Mouse (Mus musculus): Measurements from ENCODE around the gene Hoxd13. TPM values are rescaled to one million over a fixed set of nuclear protein-coding genes. Genes with fewer than 3 reads are reported as not detected.

The Hoxd13 gene
- polyA plus RNA-seq, 1 experiment from 2014 or later: not detected

DNA sequence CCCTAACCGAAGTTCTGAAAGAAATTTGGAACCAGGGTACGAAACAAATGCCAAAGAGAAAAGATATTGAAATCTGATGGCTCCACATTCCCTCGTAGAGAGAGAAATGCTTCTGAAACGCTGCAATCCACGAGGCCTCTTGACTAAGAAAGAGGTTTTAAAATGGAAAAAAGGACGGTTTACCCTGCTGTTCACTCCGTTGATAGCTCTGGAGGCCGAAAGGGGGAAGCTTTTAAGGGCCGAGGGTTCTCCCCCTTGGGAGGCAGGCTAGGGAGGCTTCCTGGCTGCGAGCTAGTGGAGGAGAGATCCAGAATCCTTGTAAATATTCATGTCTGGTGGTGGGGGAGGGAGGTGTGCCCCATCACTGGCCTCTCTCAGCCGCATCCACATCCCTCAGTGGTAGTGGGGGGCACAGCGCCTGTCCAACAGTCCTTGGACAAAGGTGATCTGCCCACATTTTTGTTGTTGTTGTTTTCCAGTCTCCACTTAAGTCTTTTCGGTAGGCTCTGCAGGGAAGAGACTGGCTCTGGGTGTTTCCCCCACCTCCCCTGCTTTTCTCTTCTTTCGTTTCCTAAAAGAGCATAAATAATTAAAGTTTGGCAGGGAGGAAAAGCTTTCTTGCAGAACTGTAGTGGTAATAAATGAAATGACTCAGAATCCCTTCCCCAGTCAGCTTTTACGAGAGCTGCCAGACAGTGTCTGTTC, 10.9 kb downstream of the Hoxd13 start, which contains the start of gene Hoxd11:
Hoxd11 (plus strand) TSS at position 667 of the 705 bp plus-strand sequence.
- H3K4me3 ChIP-seq: no peak within 1 kb of the TSS
- H3K9me3 ChIP-seq: no peaks in the 10 kb centered on the region
- no peaks in the 10 kb centered on the region for H3K36me3 ChIP-seq
- DNase-seq (ENCODE audit: low spot score): no peak
- peaks cover 100% of the 10 kb centered on the region for H3K27me3 ChIP-seq (ENCODE audit: insufficient read depth, poor library complexity, severe bottlenecking)
- WGBS: 2% methylated on average over 15 of the region's 15 CpGs
- peaks cover 19% of the 10 kb centered on the region for H3K4me1 ChIP-seq (replicated peaks)
- H3K27ac ChIP-seq: no peak within 1 kb of the TSS

DNA sequence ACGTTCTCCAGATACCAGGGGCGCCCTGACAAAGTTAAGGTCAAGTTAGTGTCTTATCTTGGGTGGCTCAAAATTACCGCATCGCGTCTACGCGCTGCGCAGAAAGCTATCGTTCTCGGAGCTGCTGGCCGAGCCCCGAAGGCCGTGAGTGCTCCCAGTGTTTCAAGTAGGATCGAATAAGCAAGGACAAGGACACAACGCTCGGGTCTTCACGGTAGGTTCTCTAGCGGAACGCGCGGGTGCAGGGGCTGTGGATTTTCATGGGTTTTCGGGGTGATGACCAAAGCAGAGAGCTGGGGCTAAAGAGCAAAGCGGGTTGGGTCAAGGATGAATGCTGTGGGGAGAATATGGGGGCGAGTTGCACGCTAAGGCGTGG, 11.5 kb downstream of the Hoxd13 start:
- no peaks in the 10 kb centered on the region for H3K9me3 ChIP-seq
- peaks cover 100% of the 10 kb centered on the region for H3K27me3 ChIP-seq (ENCODE audit: insufficient read depth, poor library complexity, severe bottlenecking)
- H3K4me3 ChIP-seq: no peak overlapping the region
- H3K4me1 ChIP-seq (replicated peaks): peaks cover 19% of the 10 kb centered on the region
- WGBS: 1% methylated on average over 26 of the region's 26 CpGs
- no peak for DNase-seq (ENCODE audit: low spot score)
- H3K27ac ChIP-seq: no peak overlapping the region
- H3K36me3 ChIP-seq: no peaks in the 10 kb centered on the region

DNA sequence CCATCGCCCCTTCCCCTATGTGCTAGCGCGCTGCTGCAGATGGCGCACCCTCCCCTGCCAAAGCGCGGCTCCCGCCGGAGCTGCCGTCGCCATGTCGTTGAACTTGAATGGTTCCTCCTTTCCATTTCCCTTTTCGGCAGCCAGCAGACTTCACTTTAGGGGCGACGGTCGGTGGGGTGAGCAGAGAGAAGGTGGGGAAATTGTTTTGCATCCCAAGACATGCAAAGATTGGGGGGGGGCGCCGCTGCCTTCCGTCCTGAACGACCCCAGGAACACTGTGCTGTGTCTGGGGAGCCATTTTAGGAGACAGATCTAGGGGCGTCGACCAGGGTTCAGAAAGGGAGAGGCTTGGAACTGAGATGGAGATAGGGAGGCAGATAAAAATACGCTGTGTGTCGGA, 11.9 kb downstream of the Hoxd13 start:
- no peaks in the 10 kb centered on the region for H3K36me3 ChIP-seq
- H3K27me3 ChIP-seq (ENCODE audit: insufficient read depth, poor library complexity, severe bottlenecking): peaks cover 100% of the 10 kb centered on the region
- no peaks in the 10 kb centered on the region for H3K9me3 ChIP-seq
- H3K27ac ChIP-seq: no peak overlapping the region
- no peak overlapping the region for H3K4me3 ChIP-seq
- DNase-seq (ENCODE audit: low spot score): no peak
- 1% methylated on average over 23 of the region's 23 CpGs for WGBS
- peaks cover 19% of the 10 kb centered on the region for H3K4me1 ChIP-seq (replicated peaks)

DNA sequence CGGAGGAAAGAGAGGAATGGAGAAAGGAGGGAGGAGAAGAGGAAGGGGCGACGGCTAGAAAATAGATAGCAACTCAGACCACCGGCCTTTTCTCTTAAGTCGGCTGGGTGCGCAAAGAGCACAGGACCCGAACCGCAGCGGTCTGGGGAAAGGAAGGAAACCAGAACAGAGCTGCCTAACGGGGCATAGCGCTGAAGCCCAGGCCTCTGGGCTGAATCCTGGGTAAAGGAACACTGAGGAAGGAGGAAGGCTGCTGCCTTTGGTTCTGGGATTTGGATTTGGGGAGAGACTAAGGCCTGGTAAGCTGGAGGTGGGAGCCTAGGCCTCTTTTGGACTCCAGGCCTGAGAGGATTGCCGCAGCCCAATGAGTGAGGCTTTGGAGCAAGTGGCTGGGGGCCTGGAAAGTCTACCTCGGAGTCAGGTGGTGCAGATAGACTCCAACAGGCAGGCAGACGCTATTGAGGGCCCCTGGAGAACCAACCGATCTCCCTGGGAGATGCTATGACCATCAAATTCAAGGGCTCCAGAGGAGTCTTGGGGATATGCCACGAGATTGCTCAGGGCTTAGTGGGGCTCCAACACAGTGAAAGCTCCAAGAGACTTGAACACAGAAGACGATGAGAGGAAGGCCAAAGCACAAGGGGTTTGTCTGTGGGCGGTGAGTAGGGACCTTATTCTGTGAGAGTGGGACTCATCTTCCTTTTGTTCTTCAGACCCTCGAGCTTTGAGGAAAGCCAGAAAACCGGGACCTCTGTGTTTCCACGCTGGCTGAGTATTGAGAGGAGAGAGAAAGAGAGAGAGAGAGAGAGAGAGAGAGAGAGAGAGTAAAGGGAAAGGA, 12.7 kb downstream of the Hoxd13 start:
- Histone ChIP-seq H3K4me3 (no peak overlapping the region), H3K36me3 (no peaks in the 10 kb centered on the region), H3K27me3 (ENCODE audit: insufficient read depth, poor library complexity, severe bottlenecking) (peaks cover 100% of the 10 kb centered on the region), H3K27ac (no peak overlapping the region), H3K4me1 (replicated peaks) (peaks cover 17% of the 10 kb centered on the region), H3K9me3 (no peaks in the 10 kb centered on the region)
- DNase-seq (ENCODE audit: low spot score): no peak
- WGBS: under 1% methylated on average over 21 of the region's 21 CpGs

DNA sequence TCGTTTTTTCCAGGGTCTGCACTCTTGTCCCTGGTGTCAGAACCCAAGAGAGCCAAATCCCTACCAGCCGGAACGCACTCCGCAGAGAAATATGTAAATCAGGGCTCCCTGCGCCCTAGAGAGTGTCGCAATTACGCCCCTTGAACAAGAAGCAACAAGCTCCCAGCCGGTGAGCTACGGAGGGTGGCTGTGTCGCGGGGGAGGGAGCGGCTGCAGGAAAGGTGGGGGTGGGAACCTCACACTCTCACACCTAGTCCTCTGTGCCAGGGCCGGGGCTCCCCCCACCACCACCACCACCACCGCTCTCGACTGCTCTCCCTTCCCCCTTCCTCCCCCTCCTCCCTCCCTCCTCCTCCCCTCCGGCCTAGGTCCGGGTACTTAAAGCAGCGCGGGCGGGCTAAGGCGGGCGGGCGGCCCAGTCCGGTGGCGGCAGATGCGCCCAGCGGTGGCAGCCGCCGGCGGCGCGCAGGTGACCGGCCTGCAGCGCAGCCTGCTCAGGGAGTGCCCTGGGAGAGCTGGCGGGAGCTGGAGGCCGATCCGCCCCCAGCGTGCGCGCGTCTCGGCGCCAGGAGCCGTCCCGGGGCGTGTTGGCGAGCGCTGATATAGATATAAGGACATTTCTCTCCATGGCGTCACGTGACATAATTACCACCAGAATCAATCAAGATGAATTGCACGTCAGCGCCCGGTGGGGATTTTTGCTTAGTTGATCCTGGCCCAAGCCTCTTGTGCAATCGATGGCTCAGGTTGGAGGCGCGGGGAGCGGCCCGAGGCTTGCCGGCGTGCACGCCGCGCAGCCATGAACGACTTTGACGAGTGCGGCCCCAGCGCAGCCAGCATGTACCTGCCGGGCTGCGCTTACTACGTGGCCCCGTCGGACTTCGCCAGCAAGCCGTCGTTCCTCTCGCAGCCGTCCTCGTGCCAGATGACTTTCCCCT, 13.8 kb downstream of the Hoxd13 start:
- no peaks in the 10 kb centered on the region for H3K36me3 ChIP-seq
- WGBS: under 1% methylated on average over 78 of the region's 78 CpGs
- no peaks in the 10 kb centered on the region for H3K9me3 ChIP-seq
- H3K27me3 ChIP-seq (ENCODE audit: insufficient read depth, poor library complexity, severe bottlenecking): peaks cover 100% of the 10 kb centered on the region
- peak; percentile 64 for DNase-seq (ENCODE audit: low spot score)
- H3K4me1 ChIP-seq (replicated peaks): peaks cover 17% of the 10 kb centered on the region
- H3K4me3 ChIP-seq: peak overlapping the region; percentile 32
- no peak overlapping the region for H3K27ac ChIP-seq

DNA sequence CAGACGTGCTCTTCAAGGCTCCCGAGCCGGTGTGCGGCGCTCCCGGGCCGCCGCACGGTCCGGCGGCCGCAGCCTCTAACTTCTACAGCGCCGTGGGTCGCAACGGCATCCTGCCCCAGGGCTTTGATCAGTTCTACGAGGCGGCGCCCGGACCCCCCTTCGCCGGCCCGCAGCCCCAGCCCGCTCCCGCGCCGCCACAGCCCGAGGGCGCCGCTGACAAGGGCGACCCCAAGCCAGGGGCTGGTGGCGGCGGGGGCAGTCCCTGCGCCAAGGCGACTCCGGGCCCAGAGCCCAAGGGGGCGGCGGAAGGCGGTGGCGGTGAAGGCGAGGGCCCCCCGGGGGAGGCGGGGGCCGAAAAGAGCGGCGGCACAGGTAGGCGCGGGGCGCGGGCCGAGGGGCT, 14.7 kb downstream of the Hoxd13 start:
- Histone ChIP-seq H3K4me1 (replicated peaks) (peaks cover 17% of the 10 kb centered on the region), H3K9me3 (no peaks in the 10 kb centered on the region), H3K27ac (no peak overlapping the region), H3K27me3 (ENCODE audit: insufficient read depth, poor library complexity, severe bottlenecking) (peaks cover 100% of the 10 kb centered on the region), H3K4me3 (peak overlapping the region; percentile 32), H3K36me3 (no peaks in the 10 kb centered on the region)
- WGBS: 1% methylated on average over 51 of the region's 51 CpGs
- DNase-seq (ENCODE audit: low spot score): peak; percentile 52

DNA sequence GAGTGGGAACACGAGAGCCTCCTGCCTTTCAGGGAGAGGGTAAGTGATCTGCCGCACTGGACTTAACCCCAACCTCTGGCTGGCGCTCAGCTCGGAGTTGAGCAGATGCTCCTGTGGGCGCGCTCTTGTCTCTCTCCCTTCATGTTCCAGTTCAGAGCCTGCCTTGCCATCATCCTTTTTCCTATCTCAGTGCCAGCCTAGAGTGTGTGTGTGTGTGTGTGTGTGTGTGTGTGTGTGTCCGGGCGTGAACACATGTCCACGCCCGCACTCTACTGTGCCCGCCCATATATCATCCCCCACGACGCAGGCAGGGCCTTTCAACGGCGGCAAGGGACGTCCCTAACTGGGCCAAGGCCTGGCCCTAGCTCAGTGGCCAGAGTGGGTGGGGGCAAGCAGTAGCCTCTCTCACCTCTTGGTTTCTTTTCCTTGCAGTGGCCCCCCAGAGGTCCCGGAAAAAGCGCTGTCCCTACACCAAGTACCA, 15.4 kb downstream of the Hoxd13 start:
- DNase-seq (ENCODE audit: low spot score): peak; percentile 48
- peaks cover 17% of the 10 kb centered on the region for H3K4me1 ChIP-seq (replicated peaks)
- no peak overlapping the region for H3K4me3 ChIP-seq
- under 1% methylated on average over 18 of the region's 18 CpGs for WGBS
- no peaks in the 10 kb centered on the region for H3K36me3 ChIP-seq
- H3K9me3 ChIP-seq: no peaks in the 10 kb centered on the region
- H3K27ac ChIP-seq: no peak overlapping the region
- peaks cover 100% of the 10 kb centered on the region for H3K27me3 ChIP-seq (ENCODE audit: insufficient read depth, poor library complexity, severe bottlenecking)

DNA sequence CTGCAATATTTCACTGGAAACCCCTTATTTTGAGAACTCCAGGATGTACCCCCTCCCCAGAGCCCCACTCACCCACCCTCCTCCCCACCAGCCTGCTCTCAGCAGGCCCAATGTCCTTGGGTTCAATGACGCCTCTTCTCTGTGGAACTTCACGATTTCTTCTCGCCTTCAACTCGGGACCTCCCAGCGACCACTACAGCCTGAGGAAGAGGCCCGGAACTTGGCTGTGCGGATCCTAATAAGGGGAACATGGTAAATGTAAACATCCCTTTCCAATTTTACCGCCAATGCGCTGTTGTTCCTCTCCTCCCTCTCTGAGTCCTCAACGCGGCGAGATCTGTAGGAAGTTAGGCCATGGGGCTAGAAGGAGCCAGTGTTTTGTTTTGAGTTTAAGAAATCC, 16.0 kb downstream of the Hoxd13 start:
- Histone ChIP-seq H3K4me1 (replicated peaks) (peaks cover 17% of the 10 kb centered on the region), H3K27me3 (ENCODE audit: insufficient read depth, poor library complexity, severe bottlenecking) (peaks cover 100% of the 10 kb centered on the region), H3K27ac (no peak overlapping the region), H3K36me3 (no peaks in the 10 kb centered on the region), H3K4me3 (no peak overlapping the region), H3K9me3 (no peaks in the 10 kb centered on the region)
- DNase-seq (ENCODE audit: low spot score): peak; percentile 44
- under 1% methylated on average over 12 of the region's 12 CpGs for WGBS

DNA sequence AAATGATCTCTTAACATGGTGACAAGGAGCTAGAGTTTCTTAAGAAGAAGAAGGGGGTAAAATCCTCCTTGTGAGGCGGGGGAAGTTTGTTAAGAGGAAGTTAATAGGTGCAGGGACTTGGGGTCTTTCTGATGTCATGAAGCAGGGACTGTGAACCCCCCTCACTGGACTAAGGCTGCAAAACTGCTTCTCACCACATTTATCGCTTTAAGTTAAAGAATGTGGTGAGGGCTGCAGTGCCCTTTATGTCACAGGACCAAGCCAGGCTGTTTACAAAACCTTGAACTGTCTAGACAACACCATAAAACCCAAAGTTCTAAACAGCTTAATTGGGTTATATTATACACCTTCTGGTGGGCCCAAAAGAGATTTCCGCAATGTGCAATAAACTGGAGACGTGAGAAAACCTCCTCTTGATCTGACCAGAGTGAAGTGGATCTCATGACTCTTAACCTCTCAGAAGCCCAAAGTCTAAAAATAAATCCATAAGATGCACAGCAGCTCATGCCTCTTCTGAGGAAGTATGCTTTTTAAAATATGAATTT, 17.0 kb downstream of the Hoxd13 start:
- WGBS: 11% methylated on average over 4 of the region's 4 CpGs
- H3K36me3 ChIP-seq: no peaks in the 10 kb centered on the region
- H3K27ac ChIP-seq: no peak overlapping the region
- DNase-seq (ENCODE audit: low spot score): peak; percentile 15
- H3K27me3 ChIP-seq (ENCODE audit: insufficient read depth, poor library complexity, severe bottlenecking): peaks cover 100% of the 10 kb centered on the region
- no peak overlapping the region for H3K4me3 ChIP-seq
- peaks cover 17% of the 10 kb centered on the region for H3K4me1 ChIP-seq (replicated peaks)
- H3K9me3 ChIP-seq: no peaks in the 10 kb centered on the region

DNA sequence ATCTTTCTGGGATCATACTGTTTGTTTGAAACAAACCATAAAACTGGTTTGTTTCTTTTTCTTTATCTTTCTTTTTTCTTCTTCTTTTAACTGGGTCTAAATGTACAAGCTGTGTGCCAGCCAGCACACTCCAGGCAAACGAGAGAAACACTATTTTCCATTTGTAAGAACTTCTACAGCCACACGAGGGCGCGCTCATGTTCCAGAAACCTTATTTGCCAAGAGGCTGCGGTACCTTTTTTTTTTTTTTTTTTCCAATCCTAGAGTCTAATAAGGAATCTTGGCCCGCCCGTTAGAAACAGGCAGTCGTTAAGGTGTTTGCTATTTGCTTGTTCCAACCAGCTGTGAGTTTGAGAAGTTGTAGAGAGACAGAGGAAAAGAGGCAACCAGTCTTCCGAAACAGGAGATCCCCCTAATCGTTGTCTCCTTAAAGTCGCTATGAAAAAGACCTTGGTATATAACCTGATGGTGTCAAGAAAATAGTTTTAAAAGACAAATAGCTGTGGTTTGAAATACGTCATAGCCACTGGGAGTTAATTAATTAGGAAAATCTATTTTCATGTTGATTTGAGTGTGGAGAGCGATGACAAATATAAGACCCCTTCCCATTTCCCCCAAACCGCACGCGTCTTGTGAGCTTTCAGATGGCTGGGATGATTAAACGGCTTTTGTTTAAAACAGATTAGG, 18.3 kb downstream of the Hoxd13 start:
- Histone ChIP-seq H3K36me3 (no peaks in the 10 kb centered on the region), H3K4me3 (no peak overlapping the region), H3K27ac (no peak overlapping the region), H3K9me3 (no peaks in the 10 kb centered on the region), H3K27me3 (ENCODE audit: insufficient read depth, poor library complexity, severe bottlenecking) (peaks cover 100% of the 10 kb centered on the region), H3K4me1 (replicated peaks) (peaks cover 23% of the 10 kb centered on the region)
- DNase-seq (ENCODE audit: low spot score): peak; percentile 75
- WGBS: 5% methylated on average over 17 of the region's 17 CpGs

DNA sequence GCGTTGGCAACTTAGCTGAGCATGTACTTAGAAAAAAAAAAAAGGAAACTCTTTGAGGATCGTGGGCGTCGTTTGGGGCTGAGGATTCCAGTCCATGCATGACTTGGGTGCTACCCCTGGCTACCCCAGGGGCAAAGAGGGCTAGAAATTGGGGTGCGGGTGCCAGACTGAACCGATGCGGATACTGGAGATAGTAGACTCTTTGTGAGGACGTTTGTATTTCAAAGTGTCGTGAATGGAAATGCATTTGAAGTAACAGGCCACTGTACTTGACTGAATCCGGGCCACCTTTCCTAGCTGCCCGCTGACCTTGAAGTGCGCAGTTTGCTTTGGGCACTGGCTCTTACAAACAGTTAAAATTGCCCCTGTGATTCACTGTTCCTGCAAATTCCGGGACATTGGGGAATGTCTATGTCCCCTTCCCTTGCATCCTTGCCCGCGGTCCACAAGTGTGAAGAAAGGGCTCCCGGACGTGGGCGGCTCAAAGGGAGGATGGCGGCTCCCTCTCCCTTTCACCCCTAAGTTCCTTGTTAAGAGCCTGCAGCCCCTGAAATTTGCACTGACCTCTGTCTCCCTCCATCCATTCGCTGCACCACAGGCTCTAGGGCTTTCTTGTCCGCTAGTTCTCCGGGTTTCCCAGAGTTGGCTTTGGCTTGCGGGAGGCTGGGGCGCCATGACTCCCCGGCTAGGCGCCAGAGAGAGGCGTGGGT, 19.0 kb downstream of the Hoxd13 start:
- Histone ChIP-seq H3K27me3 (ENCODE audit: insufficient read depth, poor library complexity, severe bottlenecking) (peaks cover 100% of the 10 kb centered on the region), H3K4me1 (replicated peaks) (peaks cover 19% of the 10 kb centered on the region), H3K9me3 (no peaks in the 10 kb centered on the region), H3K36me3 (no peaks in the 10 kb centered on the region), H3K4me3 (no peak overlapping the region), H3K27ac (no peak overlapping the region)
- peak; percentile 51 for DNase-seq (ENCODE audit: low spot score)
- under 1% methylated on average over 27 of the region's 27 CpGs for WGBS
